Mouse (Mus musculus): ENCODE results near the gene Tns1. TPM values are rescaled to one million over a fixed set of nuclear protein-coding genes. Genes with fewer than 3 reads are reported as not detected.

The Tns1 gene
- polyA plus RNA-seq, 1 experiment: 13.2 TPM

DNA sequence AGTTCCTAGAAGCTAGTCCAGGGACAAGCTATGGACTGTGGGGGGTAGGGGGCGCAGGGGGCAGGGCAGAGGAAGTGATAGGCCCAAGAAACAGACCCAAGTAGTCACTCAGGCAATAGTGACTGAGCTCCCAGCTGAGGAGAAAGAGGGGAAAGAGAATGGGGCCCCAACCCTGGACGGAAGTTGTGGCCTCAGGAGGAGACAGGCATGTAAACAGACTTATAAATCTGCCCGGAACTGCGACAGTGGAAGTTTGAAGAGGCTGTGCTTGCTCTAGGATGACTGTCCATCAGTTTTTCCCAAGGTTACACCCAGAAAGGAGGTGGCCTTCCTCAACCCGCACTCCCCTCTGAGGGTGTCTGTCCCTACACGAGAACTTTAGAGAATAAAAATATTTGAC lies 99.0 kb downstream of the Tns1 start:
- H3K36me3 ChIP-seq (replicated peaks; ENCODE audit: low read length): no peaks in the 10 kb centered on the region
- TF ChIP-seq GATA1 (IDR thresholded peaks at IDR 0.05; ENCODE audit: borderline replicate concordance, low read length) (no peak), FLI1 (IDR thresholded peaks at IDR 0.05; ENCODE audit: low read length) (no peak)
- no peaks in the 10 kb centered on the region for H3K9me3 ChIP-seq
- H3K27me3 ChIP-seq (replicated peaks): peaks cover 89% of the 10 kb centered on the region
- peak overlapping the region; percentile 51 for H3K4me3 ChIP-seq (replicated peaks)
- H3K4me1 ChIP-seq: peaks cover 44% of the 10 kb centered on the region

DNA sequence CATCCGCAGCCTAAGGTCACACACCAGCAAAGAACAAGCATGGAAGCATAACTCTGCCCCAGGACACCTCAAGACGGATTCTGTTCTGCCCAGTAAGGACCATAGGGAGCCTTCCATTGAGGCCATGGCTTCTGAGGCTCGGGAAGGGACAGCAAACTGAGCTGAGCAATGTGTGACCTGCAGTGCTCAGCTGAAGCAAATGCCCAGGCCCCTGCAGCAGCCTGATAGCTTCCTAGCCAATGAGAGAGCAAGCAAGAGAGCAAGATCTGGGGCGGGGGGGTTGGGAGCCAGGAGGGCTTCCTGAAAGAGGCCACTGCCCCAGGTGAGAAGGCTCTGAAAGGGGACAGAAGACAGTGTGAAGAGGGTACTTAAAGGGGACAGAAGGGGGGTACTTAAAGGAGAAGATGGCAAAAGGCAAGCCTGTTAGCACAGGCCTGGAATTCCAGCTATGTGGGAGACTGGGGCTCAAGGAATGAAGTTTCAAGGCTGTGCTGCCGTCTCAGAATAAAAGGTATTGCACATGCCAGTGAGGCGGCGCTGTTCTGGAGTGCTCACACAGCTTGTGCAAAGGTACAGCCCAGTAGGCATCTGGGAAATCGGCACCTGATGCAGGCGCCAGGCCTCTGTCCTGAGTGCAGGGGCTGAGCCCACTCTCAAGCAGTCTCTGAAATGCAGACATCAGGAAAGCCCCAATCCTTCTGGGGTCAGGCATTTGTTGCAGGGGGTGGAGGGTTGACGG lies 99.6 kb downstream of the Tns1 start:
- peaks cover 88% of the 10 kb centered on the region for H3K27me3 ChIP-seq (replicated peaks)
- H3K36me3 ChIP-seq (replicated peaks; ENCODE audit: low read length): no peaks in the 10 kb centered on the region
- peaks cover 44% of the 10 kb centered on the region for H3K4me1 ChIP-seq
- peak overlapping the region; percentile 51 for H3K4me3 ChIP-seq (replicated peaks)
- TF ChIP-seq GATA1 (IDR thresholded peaks at IDR 0.05; ENCODE audit: borderline replicate concordance, low read length) (no peak), FLI1 (IDR thresholded peaks at IDR 0.05; ENCODE audit: low read length) (no peak)
- H3K9me3 ChIP-seq: no peaks in the 10 kb centered on the region

DNA sequence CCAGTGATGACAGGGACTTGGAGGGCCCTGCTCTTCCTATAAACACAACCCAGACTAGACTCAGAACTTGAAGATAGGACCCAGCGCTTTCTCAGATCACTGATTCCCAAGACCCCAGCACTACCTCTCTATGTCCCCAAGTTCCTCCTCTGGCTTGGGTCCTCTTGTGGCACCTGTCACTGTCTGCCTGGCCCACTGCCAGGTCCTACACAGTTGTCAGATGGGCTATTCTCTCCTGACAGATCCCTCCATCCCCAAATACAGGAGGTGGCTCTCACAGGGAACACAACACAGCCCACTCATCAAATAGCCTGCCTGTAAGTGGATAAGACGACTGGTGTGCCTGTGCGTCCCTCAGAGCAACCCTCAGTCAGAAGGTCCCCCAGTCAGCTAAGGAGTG lies 101.3 kb downstream of the Tns1 start:
- Histone ChIP-seq H3K27me3 (replicated peaks) (peaks cover 76% of the 10 kb centered on the region), H3K4me1 (peaks cover 44% of the 10 kb centered on the region), H3K9me3 (no peaks in the 10 kb centered on the region), H3K36me3 (replicated peaks; ENCODE audit: low read length) (no peaks in the 10 kb centered on the region), H3K4me3 (replicated peaks) (no peak overlapping the region)
- TF ChIP-seq FLI1 (IDR thresholded peaks at IDR 0.05; ENCODE audit: low read length) (no peak), GATA1 (IDR thresholded peaks at IDR 0.05; ENCODE audit: borderline replicate concordance, low read length) (no peak)

DNA sequence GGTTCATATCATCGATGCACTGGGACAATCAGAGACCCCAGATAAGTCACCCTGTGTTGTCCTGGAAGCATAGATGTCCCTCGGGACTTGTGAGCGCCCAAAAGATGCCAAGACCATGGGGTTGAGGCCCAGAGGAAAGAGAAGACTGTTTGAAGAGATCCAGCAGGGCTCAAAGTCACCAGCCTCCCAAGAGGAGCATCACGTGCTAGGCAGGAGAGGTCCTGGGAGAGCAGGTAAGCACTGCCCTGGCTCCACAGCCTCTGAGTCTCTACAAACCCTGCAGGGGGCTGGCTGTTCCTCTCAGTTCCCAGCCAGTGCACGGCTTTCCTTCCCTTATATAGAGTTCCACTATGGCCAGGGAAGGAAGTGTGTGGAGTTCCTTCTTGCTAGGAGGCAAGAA lies 101.7 kb downstream of the Tns1 start:
- H3K4me3 ChIP-seq (replicated peaks): no peak overlapping the region
- TF ChIP-seq GATA1 (IDR thresholded peaks at IDR 0.05; ENCODE audit: borderline replicate concordance, low read length) (no peak), FLI1 (IDR thresholded peaks at IDR 0.05; ENCODE audit: low read length) (no peak)
- H3K27me3 ChIP-seq (replicated peaks): peaks cover 75% of the 10 kb centered on the region
- no peaks in the 10 kb centered on the region for H3K9me3 ChIP-seq
- H3K4me1 ChIP-seq: peaks cover 41% of the 10 kb centered on the region
- H3K36me3 ChIP-seq (replicated peaks; ENCODE audit: low read length): no peaks in the 10 kb centered on the region

DNA sequence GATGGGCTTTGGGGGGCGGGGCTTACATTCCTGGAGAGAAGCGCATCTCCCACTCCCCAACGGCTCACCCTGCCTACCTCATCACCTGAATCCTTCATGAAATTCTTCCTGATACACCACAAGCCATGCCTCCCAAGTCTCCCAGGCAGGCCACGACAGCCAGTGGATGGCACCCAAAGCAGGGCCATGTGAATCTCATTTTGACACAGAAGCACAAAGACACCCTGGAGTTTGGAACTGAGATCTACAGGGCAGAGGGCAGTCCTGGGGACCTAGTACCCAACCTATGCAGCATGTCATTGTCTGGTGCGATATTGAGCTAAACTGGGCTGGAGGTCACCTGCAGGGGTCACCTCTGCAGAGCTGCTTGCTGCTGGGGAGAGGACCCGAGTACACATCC lies 104.0 kb downstream of the Tns1 start:
- Histone ChIP-seq H3K4me3 (replicated peaks) (no peak overlapping the region), H3K36me3 (replicated peaks; ENCODE audit: low read length) (no peaks in the 10 kb centered on the region), H3K4me1 (peaks cover 38% of the 10 kb centered on the region), H3K27me3 (replicated peaks) (peaks cover 67% of the 10 kb centered on the region), H3K9me3 (no peaks in the 10 kb centered on the region)
- no peak for TF ChIP-seq GATA1 (IDR thresholded peaks at IDR 0.05; ENCODE audit: borderline replicate concordance, low read length)
- TF ChIP-seq FLI1 (IDR thresholded peaks at IDR 0.05; ENCODE audit: low read length): no peak

DNA sequence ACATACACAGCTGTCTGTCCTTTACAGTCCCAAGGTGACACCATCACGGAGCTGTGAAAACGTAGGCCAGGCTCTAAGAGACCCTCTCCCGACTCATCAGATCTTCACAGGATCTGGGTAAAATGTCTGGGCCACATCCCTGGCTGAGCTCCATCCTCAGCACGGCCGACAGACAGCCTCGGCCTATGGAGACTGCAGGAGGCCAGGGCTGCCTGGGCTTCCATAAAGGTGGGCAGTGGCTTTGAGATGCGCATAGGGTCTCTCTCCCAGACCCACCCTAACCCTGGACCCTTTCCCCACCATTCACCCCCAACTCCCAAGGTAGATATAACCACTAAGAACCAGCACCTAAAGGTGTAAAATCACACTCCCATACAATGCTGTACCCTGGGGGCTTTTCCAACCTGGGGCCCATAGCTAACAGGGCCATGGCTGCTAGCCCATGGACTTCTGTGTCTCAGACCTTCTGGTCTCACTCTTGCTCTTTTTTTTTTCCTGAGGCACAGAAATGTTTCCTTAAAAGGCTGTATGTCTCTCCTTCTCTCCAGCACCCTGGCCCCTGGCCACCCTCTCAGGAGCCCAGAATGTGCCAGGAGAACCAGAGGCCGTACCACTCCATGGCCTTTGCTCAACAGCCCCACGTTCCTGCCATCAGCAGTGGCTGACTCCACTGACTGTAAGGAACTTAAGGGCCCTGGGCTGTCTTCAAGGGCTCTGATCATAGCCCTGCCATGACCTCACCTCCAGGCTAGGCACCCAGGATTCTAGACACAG lies 106.7 kb downstream of the Tns1 start:
- Histone ChIP-seq H3K36me3 (replicated peaks; ENCODE audit: low read length) (no peaks in the 10 kb centered on the region), H3K4me1 (peaks cover 40% of the 10 kb centered on the region), H3K4me3 (replicated peaks) (no peak overlapping the region), H3K9me3 (no peaks in the 10 kb centered on the region), H3K27me3 (replicated peaks) (peaks cover 68% of the 10 kb centered on the region)
- TF ChIP-seq GATA1 (IDR thresholded peaks at IDR 0.05; ENCODE audit: borderline replicate concordance, low read length) (no peak), FLI1 (IDR thresholded peaks at IDR 0.05; ENCODE audit: low read length) (no peak)

DNA sequence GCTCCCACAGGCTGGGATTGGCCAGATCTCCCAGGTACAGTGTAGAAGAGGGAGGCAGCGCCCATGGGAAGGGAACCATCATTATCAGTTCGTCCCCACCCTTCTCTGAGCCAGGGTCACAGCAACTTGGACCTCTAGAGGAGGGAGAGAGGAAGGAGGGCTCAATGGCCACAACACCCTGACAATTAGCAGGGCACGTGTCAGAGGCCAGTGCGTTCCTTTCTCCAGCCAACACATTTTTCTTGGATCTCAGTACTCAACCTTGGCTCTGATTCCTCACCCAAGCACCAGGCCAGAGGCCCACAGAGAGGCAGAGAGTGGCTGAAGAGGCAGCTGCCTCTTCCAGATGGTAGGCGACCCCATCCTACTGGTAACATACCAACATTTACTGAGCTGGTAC lies 107.6 kb downstream of the Tns1 start:
- no peaks in the 10 kb centered on the region for H3K9me3 ChIP-seq
- TF ChIP-seq FLI1 (IDR thresholded peaks at IDR 0.05; ENCODE audit: low read length) (no peak), GATA1 (IDR thresholded peaks at IDR 0.05; ENCODE audit: borderline replicate concordance, low read length) (no peak)
- H3K27me3 ChIP-seq (replicated peaks): peaks cover 66% of the 10 kb centered on the region
- peaks cover 41% of the 10 kb centered on the region for H3K4me1 ChIP-seq
- H3K4me3 ChIP-seq (replicated peaks): peak overlapping the region; percentile 23
- no peaks in the 10 kb centered on the region for H3K36me3 ChIP-seq (replicated peaks; ENCODE audit: low read length)

DNA sequence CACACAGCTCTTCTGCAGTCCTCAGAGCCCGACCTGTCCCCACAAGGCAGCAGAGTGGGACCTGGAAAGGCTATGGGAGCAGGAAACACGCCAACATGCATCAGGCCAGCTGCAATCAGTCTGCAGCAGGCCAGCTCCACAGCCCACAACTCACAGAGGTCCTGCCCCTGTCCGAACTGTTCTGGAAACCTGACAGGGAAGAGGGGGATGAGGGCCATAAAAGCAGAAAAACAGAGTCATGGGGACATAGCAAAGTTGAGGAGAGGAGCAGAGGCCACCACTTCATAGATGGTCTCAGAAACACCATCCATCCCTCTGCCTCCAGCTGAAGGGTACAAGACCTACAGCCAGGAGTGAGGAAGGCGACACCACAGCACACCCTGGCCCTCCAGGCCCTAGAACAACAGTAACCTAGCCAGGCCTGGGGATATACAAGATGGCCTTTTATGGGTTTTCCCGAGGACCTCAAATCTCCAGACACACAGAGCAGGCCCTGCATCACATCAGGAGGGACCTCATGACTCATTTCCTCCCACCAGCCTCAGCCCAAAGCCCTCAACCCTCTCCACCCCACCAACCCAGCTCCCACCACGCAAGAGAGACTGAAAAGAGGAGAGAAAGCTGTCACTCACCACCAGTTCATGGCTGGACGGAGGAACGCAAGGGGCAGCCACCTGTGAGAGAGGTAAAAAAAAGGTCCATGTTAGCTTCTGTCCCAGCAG lies 108.6 kb downstream of the Tns1 start:
- Histone ChIP-seq H3K4me3 (replicated peaks) (no peak overlapping the region), H3K4me1 (peaks cover 41% of the 10 kb centered on the region), H3K27me3 (replicated peaks) (peaks cover 56% of the 10 kb centered on the region), H3K36me3 (replicated peaks; ENCODE audit: low read length) (peaks cover 2% of the 10 kb centered on the region), H3K9me3 (peaks cover 7% of the 10 kb centered on the region)
- no peak for TF ChIP-seq FLI1 (IDR thresholded peaks at IDR 0.05; ENCODE audit: low read length)
- no peak for TF ChIP-seq GATA1 (IDR thresholded peaks at IDR 0.05; ENCODE audit: borderline replicate concordance, low read length)

DNA sequence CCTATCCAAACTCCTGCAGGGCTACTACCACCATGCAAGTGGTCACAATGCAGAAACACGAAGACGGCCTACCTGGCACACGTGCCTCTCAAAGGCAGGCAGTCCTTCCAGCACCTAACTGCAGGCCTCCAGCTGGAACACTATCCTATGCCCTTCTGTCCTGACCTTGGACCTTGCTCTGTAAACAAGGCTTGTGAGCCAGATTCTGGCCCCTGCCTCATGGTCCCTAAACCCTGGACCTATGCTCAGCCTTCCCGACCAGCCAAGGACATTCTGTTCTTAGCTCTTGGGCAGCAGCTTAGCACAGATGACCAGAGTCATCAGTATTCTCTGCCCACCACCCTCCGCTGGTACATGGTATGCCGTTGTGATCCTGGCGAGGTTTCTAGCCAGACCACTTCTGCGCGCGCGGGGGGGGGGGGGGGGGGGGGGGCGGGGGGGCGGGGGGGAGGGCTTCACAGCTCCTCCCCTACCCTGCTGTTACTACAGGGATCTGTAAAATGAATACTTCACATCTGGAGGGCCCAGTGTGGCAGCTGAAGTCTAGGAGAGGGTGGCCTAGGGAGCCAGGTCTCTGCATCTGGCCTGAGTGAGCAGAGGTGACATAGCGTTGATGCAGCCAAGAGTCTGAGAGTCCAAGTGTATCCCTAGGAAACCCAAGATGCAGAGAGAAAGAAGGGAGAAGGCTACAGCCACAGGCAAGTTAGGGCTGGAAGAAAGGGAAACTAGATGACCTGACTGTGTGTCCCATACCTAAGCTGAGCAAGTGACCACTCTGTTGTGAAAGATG lies 109.5 kb downstream of the Tns1 start:
- Histone ChIP-seq H3K9me3 (peaks cover 11% of the 10 kb centered on the region), H3K4me3 (replicated peaks) (no peak overlapping the region), H3K36me3 (replicated peaks; ENCODE audit: low read length) (peaks cover 5% of the 10 kb centered on the region), H3K4me1 (peaks cover 42% of the 10 kb centered on the region), H3K27me3 (replicated peaks) (peaks cover 47% of the 10 kb centered on the region)
- TF ChIP-seq FLI1 (IDR thresholded peaks at IDR 0.05; ENCODE audit: low read length) (no peak), GATA1 (IDR thresholded peaks at IDR 0.05; ENCODE audit: borderline replicate concordance, low read length) (no peak)

Data from megakaryocyte, embryonic 14.5 days (primary cell).